ENCODE assay signal across 17 mouse cellular contexts in genomic region chr3:68271881-68272280, GRCm38 (mm10).
A peak's percentile ranks its signal among the peaks of the same experiment; 100 is the strongest.
DNase-seq lines count a peak whose midpoint lies in the region; ATAC-seq and TF ChIP-seq lines count a peak whose summit lies in the region.
"Had no signal": no experiment of that assay in that cellular context is flagged by ENCODE, and none has a peak within 500 bp of the region (broad histone marks: within the 10 kb centered on the region; RNA-seq: fewer than 3 reads in every experiment).

No protein-coding gene starts in this region.

- ATAC-seq in forebrain, embryonic 12.5 days (ENCODE audit: low FRiP score): 0 out of 2 replicates have a peak, but pooled peaks have one; percentile 33
- ATAC-seq in hindbrain, postnatal 0 days: no peak

- TF ChIP-seq CTCF in hindbrain, postnatal 0 days (IDR thresholded peaks at IDR 0.05; ENCODE audit: low read depth): no peak

- no peak overlapping the region for H3K27ac ChIP-seq in forebrain, embryonic 12.5 days
- no peak overlapping the region for H3K27ac ChIP-seq in hindbrain, postnatal 0 days

- H3K4me1 ChIP-seq in forebrain, embryonic 12.5 days: no peaks in the 10 kb centered on the region; the same call in 1 of the 2 replicates
- 0 out of 2 replicates have a peak, but pooled peaks cover 3% of the 10 kb centered on the region for H3K4me1 ChIP-seq in hindbrain, postnatal 0 days (ENCODE audit: insufficient read depth, low read length)

- no peak overlapping the region for H3K9ac ChIP-seq in forebrain, embryonic 12.5 days
- no peak overlapping the region for H3K9ac ChIP-seq in hindbrain, postnatal 0 days (replicated peaks; ENCODE audit: low read length)

- no peak overlapping the region for H3K4me3 ChIP-seq in forebrain, embryonic 12.5 days (replicated peaks)
- no peak overlapping the region for H3K4me3 ChIP-seq in hindbrain, postnatal 0 days (ENCODE audit: low read length)

- no peaks in the 10 kb centered on the region for H3K27me3 ChIP-seq in forebrain, embryonic 12.5 days
- no peaks in the 10 kb centered on the region for H3K27me3 ChIP-seq in hindbrain, postnatal 0 days (ENCODE audit: insufficient read depth, low read length)

- no peaks in the 10 kb centered on the region for H3K9me3 ChIP-seq in forebrain, embryonic 12.5 days
- no peaks in the 10 kb centered on the region for H3K9me3 ChIP-seq in hindbrain, postnatal 0 days (ENCODE audit: low read length)

- H3K4me2 ChIP-seq in forebrain, embryonic 12.5 days: no peak overlapping the region
- no peak overlapping the region for H3K4me2 ChIP-seq in hindbrain, postnatal 0 days (ENCODE audit: low read depth, low read length)
- H3K4me2 ChIP-seq: heart, embryonic 11.5 days had no signal

- no peaks in the 10 kb centered on the region for H3K36me3 ChIP-seq in forebrain, embryonic 12.5 days (replicated peaks)
- no peaks in the 10 kb centered on the region for H3K36me3 ChIP-seq in hindbrain, postnatal 0 days (ENCODE audit: insufficient read depth, low read length)

- DNase-seq in cerebellum, postnatal 10 days: peak; percentile 59 to 68
- DNase-seq in cerebellum, adult 9-11 months: no peak
- peak; percentile 12 for DNase-seq in ZHBTc4 (ENCODE audit: low read depth, low spot score)
- DNase-seq in hindbrain, postnatal 0 days (ENCODE audit: low spot score): peak; percentile 25
- no peak for DNase-seq in natural killer cell, adult 2 months (ENCODE audit: low spot score in 2 of 2)
- DNase-seq in ovary, postnatal 10 days (ENCODE audit: low spot score): no peak
- no peak for DNase-seq in lung, postnatal 10 days
- DNase-seq: cerebellum, adult 9-10 months; gastrocnemius, postnatal 36 days; heart, postnatal 36 days; kidney, adult 11 months; kidney, postnatal 14 days; layer of hippocampus, adult 9-11 months; liver; lung, adult 18-20 months had no signal

- WGBS in forebrain, embryonic 12.5 days: 52% methylated on average over 3 of the region's 3 CpGs
- 48% methylated on average over 3 of the region's 3 CpGs for WGBS in hindbrain, postnatal 0 days

Comparison
In these comparisons a context has a peak if more than half of its experiments do, and no peak if none do; other contexts are left out.
1. DNase-seq: peak in cerebellum, postnatal 10 days (2 of 2), ZHBTc4 (single experiment) and hindbrain, postnatal 0 days (single experiment); none in cerebellum, adult 9-11 months (single experiment), natural killer cell, adult 2 months (0 of 2), ovary, postnatal 10 days (single experiment) and lung, postnatal 10 days (single experiment).